Mouse (Mus musculus): ENCODE data around the gene Pakap. TPM values are rescaled to one million over a fixed set of nuclear protein-coding genes. Genes with fewer than 3 reads are reported as not detected.

The Pakap gene
- polyA plus RNA-seq, 1 experiment from 2014 or later = 10.3 TPM

GRCm38 (mm10) chr4:57783391-57783770, 215.4 kb downstream of the Pakap start:
- Histone ChIP-seq H3K27ac (peak overlapping the region; percentile 52; the same call in 1 of the 2 replicates), H3K4me1 (replicated peaks) (peaks cover 33% of the 10 kb centered on the region), H3K9me3 (no peaks in the 10 kb centered on the region), H3K27me3 (no peaks in the 10 kb centered on the region), H3K4me2 (peak overlapping the region; percentile 75), H3K4me3 (peak overlapping the region; percentile 49), H3K36me3 (no peaks in the 10 kb centered on the region), H3K9ac (peak overlapping the region; percentile 65; the same call in 1 of the 2 replicates)
- peak; percentile 46; the same call in 1 of the 2 replicates for ATAC-seq (ENCODE audit: low FRiP score)
- WGBS = 18% methylated on average over 9 of the region's 9 CpGs

GRCm38 (mm10) chr4:57783853-57784600, 216.0 kb downstream of the Pakap start:
- no peak overlapping the region for H3K9ac ChIP-seq
- 69% methylated on average over 11 of the region's 11 CpGs for WGBS
- no peaks in the 10 kb centered on the region for H3K36me3 ChIP-seq
- no peaks in the 10 kb centered on the region for H3K27me3 ChIP-seq
- H3K4me2 ChIP-seq = peak overlapping the region; percentile 75
- no peak for ATAC-seq (ENCODE audit: low FRiP score)
- H3K4me1 ChIP-seq (replicated peaks) = peaks cover 36% of the 10 kb centered on the region
- 0 out of 2 replicates have a peak overlapping the region, but pooled peaks have one; percentile 7 for H3K4me3 ChIP-seq
- no peaks in the 10 kb centered on the region for H3K9me3 ChIP-seq
- H3K27ac ChIP-seq = peak overlapping the region; percentile 52; the same call in 1 of the 2 replicates

- Histone ChIP-seq H3K27ac (0 out of 2 replicates have a peak overlapping the region, but pooled peaks have one; percentile 35), H3K9ac (no peak overlapping the region), H3K36me3 (no peaks in the 10 kb centered on the region), H3K9me3 (no peaks in the 10 kb centered on the region), H3K27me3 (no peaks in the 10 kb centered on the region), H3K4me3 (no peak overlapping the region), H3K4me2 (no peak overlapping the region), H3K4me1 (replicated peaks) (peaks cover 15% of the 10 kb centered on the region)
- 46% methylated on average over 5 of the region's 5 CpGs for WGBS
- 0 out of 2 replicates have a peak, but pooled peaks have one; percentile 18 for ATAC-seq (ENCODE audit: low FRiP score)
These were observed 220.7 kb downstream of the Pakap start for GRCm38 (mm10) chr4:57788709-57789108.

GRCm38 (mm10) chr4:57789118-57789517, 221.1 kb downstream of the Pakap start:
- peaks cover 11% of the 10 kb centered on the region for H3K4me1 ChIP-seq (replicated peaks)
- no peak for ATAC-seq (ENCODE audit: low FRiP score)
- no peak overlapping the region for H3K4me2 ChIP-seq
- H3K9ac ChIP-seq = no peak overlapping the region
- no peaks in the 10 kb centered on the region for H3K9me3 ChIP-seq
- 0 out of 2 replicates have a peak overlapping the region, but pooled peaks have one; percentile 35 for H3K27ac ChIP-seq
- H3K36me3 ChIP-seq = no peaks in the 10 kb centered on the region
- no peak overlapping the region for H3K4me3 ChIP-seq
- H3K27me3 ChIP-seq = no peaks in the 10 kb centered on the region

- no peak overlapping the region for H3K4me3 ChIP-seq
These were observed 226.0 kb downstream of the Pakap start for GRCm38 (mm10) chr4:57793989-57794388.

GRCm38 (mm10) chr4:57794547-57794946, 226.6 kb downstream of the Pakap start:
- no peak for ATAC-seq (ENCODE audit: low FRiP score)
- no peaks in the 10 kb centered on the region for H3K36me3 ChIP-seq
- 33% methylated on average over 3 of the region's 3 CpGs for WGBS
- H3K4me3 ChIP-seq = no peak overlapping the region
- H3K9me3 ChIP-seq = no peaks in the 10 kb centered on the region
- H3K4me2 ChIP-seq = no peak overlapping the region
- no peak overlapping the region for H3K9ac ChIP-seq
- H3K4me1 ChIP-seq (replicated peaks) = peaks cover 10% of the 10 kb centered on the region
- no peak overlapping the region for H3K27ac ChIP-seq
- H3K27me3 ChIP-seq = no peaks in the 10 kb centered on the region

More at GRCm38 (mm10) chr4:57793989-57794388, 226.0 kb downstream of the Pakap start:
- Histone ChIP-seq H3K9ac (no peak overlapping the region), H3K4me2 (no peak overlapping the region), H3K9me3 (no peaks in the 10 kb centered on the region), H3K4me1 (replicated peaks) (peaks cover 16% of the 10 kb centered on the region), H3K27me3 (no peaks in the 10 kb centered on the region), H3K27ac (no peak overlapping the region), H3K36me3 (no peaks in the 10 kb centered on the region)
- 59% methylated on average over 8 of the region's 8 CpGs for WGBS
- no peak for ATAC-seq (ENCODE audit: low FRiP score)

- ATAC-seq (ENCODE audit: low FRiP score) = no peak
- H3K9ac ChIP-seq = no peak overlapping the region
These were observed 229.7 kb downstream of the Pakap start for GRCm38 (mm10) chr4:57797548-57798285.

GRCm38 (mm10) chr4:57798286-57799018, 230.5 kb downstream of the Pakap start:
- no peak overlapping the region for H3K4me2 ChIP-seq
- H3K4me3 ChIP-seq = no peak overlapping the region
- ATAC-seq (ENCODE audit: low FRiP score) = peak; percentile 52; the same call in 1 of the 2 replicates
- WGBS = 25% methylated on average over 10 of the region's 10 CpGs
- H3K4me1 ChIP-seq (replicated peaks) = peaks cover 9% of the 10 kb centered on the region
- H3K27me3 ChIP-seq = no peaks in the 10 kb centered on the region
- H3K36me3 ChIP-seq = 0 out of 2 replicates have a peak, but pooled peaks cover 2% of the 10 kb centered on the region
- H3K9ac ChIP-seq = no peak overlapping the region
- no peak overlapping the region for H3K27ac ChIP-seq
- H3K9me3 ChIP-seq = no peaks in the 10 kb centered on the region

More at GRCm38 (mm10) chr4:57797548-57798285, 229.7 kb downstream of the Pakap start:
- peaks cover 9% of the 10 kb centered on the region for H3K4me1 ChIP-seq (replicated peaks)
- H3K4me2 ChIP-seq = no peak overlapping the region
- H3K9me3 ChIP-seq = no peaks in the 10 kb centered on the region
- no peaks in the 10 kb centered on the region for H3K27me3 ChIP-seq
- no peak overlapping the region for H3K27ac ChIP-seq
- 77% methylated on average over 9 of the region's 9 CpGs for WGBS
- H3K36me3 ChIP-seq = 0 out of 2 replicates have a peak, but pooled peaks cover 2% of the 10 kb centered on the region
- H3K4me3 ChIP-seq = no peak overlapping the region

- 77% methylated on average over 1 of the region's 1 CpGs for WGBS
- Histone ChIP-seq H3K4me3 (no peak overlapping the region), H3K27me3 (no peaks in the 10 kb centered on the region), H3K4me1 (replicated peaks) (peaks cover 9% of the 10 kb centered on the region), H3K9ac (no peak overlapping the region), H3K4me2 (no peak overlapping the region), H3K36me3 (0 out of 2 replicates have a peak, but pooled peaks cover 2% of the 10 kb centered on the region), H3K9me3 (no peaks in the 10 kb centered on the region), H3K27ac (no peak overlapping the region)
- ATAC-seq (ENCODE audit: low FRiP score) = no peak
These were observed 231.3 kb downstream of the Pakap start for GRCm38 (mm10) chr4:57799297-57799696.

- Histone ChIP-seq H3K9me3 (no peaks in the 10 kb centered on the region), H3K36me3 (0 out of 2 replicates have a peak, but pooled peaks cover 2% of the 10 kb centered on the region), H3K4me3 (no peak overlapping the region), H3K4me1 (replicated peaks) (peaks cover 9% of the 10 kb centered on the region), H3K9ac (no peak overlapping the region), H3K4me2 (no peak overlapping the region), H3K27ac (no peak overlapping the region), H3K27me3 (no peaks in the 10 kb centered on the region)
- ATAC-seq (ENCODE audit: low FRiP score) = no peak
- 83% methylated on average over 7 of the region's 7 CpGs for WGBS
These were observed 233.3 kb downstream of the Pakap start for GRCm38 (mm10) chr4:57801239-57801638.

- Histone ChIP-seq H3K9ac (no peak overlapping the region), H3K27me3 (no peaks in the 10 kb centered on the region), H3K27ac (no peak overlapping the region), H3K36me3 (0 out of 2 replicates have a peak, but pooled peaks cover 2% of the 10 kb centered on the region), H3K4me3 (no peak overlapping the region), H3K4me1 (replicated peaks) (peaks cover 9% of the 10 kb centered on the region), H3K9me3 (no peaks in the 10 kb centered on the region), H3K4me2 (no peak overlapping the region)
- 97% methylated on average over 5 of the region's 5 CpGs for WGBS
- ATAC-seq (ENCODE audit: low FRiP score) = no peak
These were observed 234.0 kb downstream of the Pakap start for GRCm38 (mm10) chr4:57801986-57802385.

- ATAC-seq (ENCODE audit: low FRiP score) = no peak
- no peak overlapping the region for H3K4me3 ChIP-seq
- H3K36me3 ChIP-seq = 0 out of 2 replicates have a peak, but pooled peaks cover 2% of the 10 kb centered on the region
- H3K9me3 ChIP-seq = no peaks in the 10 kb centered on the region
- no peak overlapping the region for H3K9ac ChIP-seq
- WGBS = 94% methylated on average over 3 of the region's 3 CpGs
- no peak overlapping the region for H3K4me2 ChIP-seq
- H3K27me3 ChIP-seq = no peaks in the 10 kb centered on the region
- no peak overlapping the region for H3K27ac ChIP-seq
- peaks cover 9% of the 10 kb centered on the region for H3K4me1 ChIP-seq (replicated peaks)
These were observed 234.4 kb downstream of the Pakap start for GRCm38 (mm10) chr4:57802411-57802810.
